ENCODE assay signal across 8 mouse cellular contexts in the genomic region with DNA sequence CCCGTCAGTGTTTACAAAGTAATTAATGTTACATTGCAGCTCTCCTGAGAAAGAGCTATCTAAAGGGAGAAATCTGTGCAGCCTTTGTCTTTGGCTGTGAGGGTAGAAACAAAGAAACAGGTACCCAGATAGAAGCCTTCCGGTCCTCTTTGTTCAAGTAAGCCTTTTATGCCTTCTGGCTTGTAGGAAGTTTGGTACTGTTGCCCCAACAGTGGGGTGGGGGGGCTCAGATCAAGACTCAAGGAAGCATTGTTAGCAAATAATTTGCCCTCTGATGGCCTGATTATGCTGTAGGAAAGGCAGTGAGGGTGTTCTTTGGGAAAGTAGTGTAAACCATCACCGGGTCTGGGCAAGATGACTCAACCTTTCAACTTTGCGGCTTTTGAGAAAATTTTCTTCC. TPM values are rescaled to one million over a fixed set of nuclear protein-coding genes. Genes with fewer than 3 reads are reported as not detected.
DNase-seq lines count a peak whose midpoint lies in the region; ATAC-seq lines count a peak whose summit lies in the region.

No protein-coding gene starts in this region.

- H3K9me3 ChIP-seq in kidney, embryonic 16.5 days (ENCODE audit: low read length) = no peaks in the 10 kb centered on the region
- H3K9me3 ChIP-seq in hindbrain, embryonic 12.5 days (replicated peaks) = no peaks in the 10 kb centered on the region
- no peaks in the 10 kb centered on the region for H3K9me3 ChIP-seq in midbrain, embryonic 15.5 days

- peak overlapping the region; percentile 96 for H3K27ac ChIP-seq in kidney, embryonic 16.5 days (ENCODE audit: low read length)
- H3K27ac ChIP-seq in hindbrain, embryonic 12.5 days = peak overlapping the region; percentile 99
- peak overlapping the region; percentile 97 for H3K27ac ChIP-seq in midbrain, embryonic 15.5 days

- 11% methylated on average over 4 of the region's 4 CpGs for WGBS in kidney, embryonic 16.5 days
- WGBS in hindbrain, embryonic 12.5 days = 6% methylated on average over 4 of the region's 4 CpGs
- 1% methylated on average over 4 of the region's 4 CpGs for WGBS in midbrain, embryonic 15.5 days

- peak overlapping the region; percentile 80 for H3K4me2 ChIP-seq in kidney, embryonic 16.5 days (replicated peaks; ENCODE audit: low read depth, low read length)
- H3K4me2 ChIP-seq in hindbrain, embryonic 12.5 days (replicated peaks) = peak overlapping the region; percentile 89
- peak overlapping the region; percentile 85 for H3K4me2 ChIP-seq in midbrain, embryonic 15.5 days

- peak overlapping the region; percentile 77 for H3K4me3 ChIP-seq in kidney, embryonic 16.5 days (ENCODE audit: low read length)
- H3K4me3 ChIP-seq in hindbrain, embryonic 12.5 days = peak overlapping the region; percentile 82
- peak overlapping the region; percentile 57 for H3K4me3 ChIP-seq in midbrain, embryonic 15.5 days

- peaks cover 53% of the 10 kb centered on the region for H3K4me1 ChIP-seq in kidney, embryonic 16.5 days (ENCODE audit: insufficient read depth, low read length)
- H3K4me1 ChIP-seq in hindbrain, embryonic 12.5 days = peaks cover 47% of the 10 kb centered on the region
- H3K4me1 ChIP-seq in midbrain, embryonic 15.5 days = peaks cover 64% of the 10 kb centered on the region

- peaks cover 16% of the 10 kb centered on the region for H3K36me3 ChIP-seq in kidney, embryonic 16.5 days (ENCODE audit: insufficient read depth, low read length)
- H3K36me3 ChIP-seq in hindbrain, embryonic 12.5 days = peaks cover 29% of the 10 kb centered on the region
- no peaks in the 10 kb centered on the region for H3K36me3 ChIP-seq in midbrain, embryonic 15.5 days (replicated peaks)

- no peak for DNase-seq in kidney, postnatal 4 days
- DNase-seq in ZHBTc4 (ENCODE audit: low read depth, low spot score) (peak; percentile 18), adipocyte (ENCODE audit: low spot score) (no peak)
- DNase-seq in cerebellum, adult 9-10 months = no peak
- no peak for DNase-seq in layer of hippocampus, postnatal 25 days (ENCODE audit: extremely low spot score in 1 of 2, low spot score in 1 of 2)

- no peak for ATAC-seq in kidney, embryonic 16.5 days (ENCODE audit: low FRiP score, low TSS enrichment)
- ATAC-seq in hindbrain, embryonic 12.5 days (ENCODE audit: low FRiP score) = no peak
- ATAC-seq in midbrain, embryonic 15.5 days (replicated peaks) = no peak

- H3K27me3 ChIP-seq in kidney, embryonic 16.5 days (ENCODE audit: insufficient read depth, low read length) = no peaks in the 10 kb centered on the region
- H3K27me3 ChIP-seq in hindbrain, embryonic 12.5 days = no peaks in the 10 kb centered on the region
- no peaks in the 10 kb centered on the region for H3K27me3 ChIP-seq in midbrain, embryonic 15.5 days (replicated peaks)

- H3K9ac ChIP-seq in kidney, embryonic 16.5 days (replicated peaks; ENCODE audit: low read length) = peak overlapping the region; percentile 86
- peak overlapping the region; percentile 94 for H3K9ac ChIP-seq in hindbrain, embryonic 12.5 days
- H3K9ac ChIP-seq in midbrain, embryonic 15.5 days = peak overlapping the region; percentile 70

RNA-seq across cellular contexts. Expression of a gene that starts 2.0 kb away (rescaled TPM):
- 1,434 and 1,451 TPM in 2 replicates for polyA plus RNA-seq in kidney, embryonic 16.5 days (2015; fragmentation: Nextera tagmentation; extraction: Ambion mirVana)
- polyA plus RNA-seq in hindbrain, embryonic 12.5 days (2016; fragmentation: Nextera tagmentation; extraction: Ambion mirVana) = 1,402 and 1,486 TPM in 2 replicates
- polyA plus RNA-seq in midbrain, embryonic 15.5 days (2015; fragmentation: Nextera tagmentation; extraction: Ambion mirVana) = 1,075 and 1,145 TPM in 2 replicates
- 1,000 to 10,000 TPM; 1,212 to 1,366 TPM for total RNA-seq in layer of hippocampus, postnatal 25 days (2021)

RNA-seq across cellular contexts. Expression of a gene that starts 21.8 kb away (rescaled TPM):
- 1.4 and 1.5 TPM in 2 replicates for polyA plus RNA-seq in kidney, embryonic 16.5 days (2015; fragmentation: Nextera tagmentation; extraction: Ambion mirVana)
- polyA plus RNA-seq in hindbrain, embryonic 12.5 days (2016; fragmentation: Nextera tagmentation; extraction: Ambion mirVana) = 0.46 and 0.83 TPM in 2 replicates
- polyA plus RNA-seq in midbrain, embryonic 15.5 days (2015; fragmentation: Nextera tagmentation; extraction: Ambion mirVana) = 4.4 and 4.6 TPM in 2 replicates
- total RNA-seq in layer of hippocampus, postnatal 25 days (2021) = 1 to 10 TPM; 4.9 to 7.3 TPM

RNA-seq across cellular contexts. Expression of a gene that starts 41.1 kb away (rescaled TPM):
- polyA plus RNA-seq in kidney, embryonic 16.5 days (2015; fragmentation: Nextera tagmentation; extraction: Ambion mirVana) = 23.6 and 30.0 TPM in 2 replicates
- polyA plus RNA-seq in hindbrain, embryonic 12.5 days (2016; fragmentation: Nextera tagmentation; extraction: Ambion mirVana) = 127 TPM in 2 replicates
- 228 and 229 TPM in 2 replicates for polyA plus RNA-seq in midbrain, embryonic 15.5 days (2015; fragmentation: Nextera tagmentation; extraction: Ambion mirVana)
- 100 to 1,000 TPM; 138 to 142 TPM for total RNA-seq in layer of hippocampus, postnatal 25 days (2021)
